Mouse (Mus musculus) embryonic fibroblast, embryonic 13.5 days (primary cell): Measurements from ENCODE around the gene Trim10.

Experiments used
- CTCF ChIP-seq: IDR thresholded peaks from 2 replicates; pipeline ENCODE4 v1.5.1; 2011; ENCODE audit warnings: mild to moderate bottlenecking, control low read depth, low read length, moderate library complexity, borderline replicate concordance; ENCODE audit not compliant: insufficient read depth
- POLR2A ChIP-seq: IDR thresholded peaks from 2 replicates; pipeline ENCODE4 v1.6.1; 2011; ENCODE audit warnings: low read depth, mild to moderate bottlenecking, control low read depth, low read length, moderate library complexity

DNA sequence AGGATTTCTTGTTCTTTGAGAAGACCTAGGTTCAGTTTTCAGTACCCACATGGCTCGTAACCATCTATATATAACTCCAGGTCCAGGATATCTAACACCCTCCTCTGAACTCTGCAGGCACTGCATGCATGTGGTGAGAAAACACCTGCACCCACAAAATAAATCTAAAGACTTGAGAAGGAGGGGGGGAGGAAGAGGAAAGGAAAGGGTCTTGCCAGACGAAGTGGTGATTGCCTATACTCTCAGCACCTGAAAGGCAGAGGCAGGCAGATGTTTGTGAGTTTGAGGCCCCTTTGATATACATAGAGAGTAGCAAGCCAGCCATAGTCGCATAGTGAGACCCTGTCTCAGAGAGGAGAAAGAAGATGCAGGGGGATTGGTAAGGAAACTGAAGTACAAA lies 29.4 kb upstream of the Trim10 start:
- TF ChIP-seq CTCF = no peak
- no peak for TF ChIP-seq POLR2A
